Mouse (Mus musculus): Measurements from ENCODE around the gene Trp53bp1. TPM values are rescaled to one million over a fixed set of nuclear protein-coding genes. Genes with fewer than 3 reads are reported as not detected.

The Trp53bp1 gene
- total and polyA plus RNA-seq, 3 experiments = 38.0 to 68.7 (median 55.2) TPM

DNA sequence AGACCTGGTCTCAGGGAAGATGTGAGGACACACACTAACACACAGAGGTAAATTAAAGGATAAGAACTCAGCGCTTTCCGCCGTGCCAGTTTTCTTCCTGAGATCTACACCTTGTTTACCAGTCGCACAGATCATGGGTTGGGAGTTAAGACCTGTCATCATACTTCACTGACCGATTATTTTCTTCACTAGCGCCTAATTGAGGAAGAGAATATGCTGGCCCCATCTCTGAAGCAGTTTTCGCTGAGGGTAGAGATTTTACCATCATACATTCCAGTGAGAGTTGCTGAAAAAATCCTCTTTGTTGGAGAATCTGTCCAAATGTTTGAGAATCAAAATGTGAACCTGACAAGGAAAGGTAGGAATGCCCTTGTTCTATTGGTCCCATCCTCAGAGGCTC, 87.1 kb downstream of the Trp53bp1 start:
- no peak overlapping the region for H3K27ac ChIP-seq (ENCODE audit: insufficient read depth, low read depth)
- no peak for TF ChIP-seq KAT2A (IDR thresholded peaks at IDR 0.05; ENCODE audit: insufficient replicate concordance, low read length)
- no peak for TF ChIP-seq GABPA (IDR thresholded peaks at IDR 0.05; ENCODE audit: insufficient replicate concordance, low read depth, low read length)
- no peak for TF ChIP-seq ELF1 (IDR thresholded peaks at IDR 0.05; ENCODE audit: low read depth, low read length)
- no peak for TF ChIP-seq CHD1 (IDR thresholded peaks at IDR 0.05; ENCODE audit: low read depth, low read length)
- no peak for TF ChIP-seq NRF1 (IDR thresholded peaks at IDR 0.05; ENCODE audit: low read depth, low read length)
- no peak for TF ChIP-seq TBP (conservative IDR thresholded peaks at IDR 0.05; ENCODE audit: low read depth, low read length)
- TF ChIP-seq RAD21 (IDR thresholded peaks at IDR 0.05; ENCODE audit: low read depth, low read length) = no peak
- no peak for TF ChIP-seq TCF12 (IDR thresholded peaks at IDR 0.05; ENCODE audit: low read depth, low read length)
- no peak for TF ChIP-seq MAFK (IDR thresholded peaks at IDR 0.05; ENCODE audit: insufficient replicate concordance, low read length)
- no peak for TF ChIP-seq RCOR1 (conservative IDR thresholded peaks at IDR 0.05; ENCODE audit: low read depth, low read length)
- no peak for TF ChIP-seq CHD2 (IDR thresholded peaks at IDR 0.05; ENCODE audit: low read length)
- no peak for TF ChIP-seq POLR2AphosphoS2 (IDR thresholded peaks at IDR 0.05; ENCODE audit: low read depth, low read length)
- H3K27me3 ChIP-seq (replicated peaks) = no peaks in the 10 kb centered on the region
- in situ Hi-C loops (cut with MboI; ENCODE audit: low pct_ligation_motif_present, low pct_unique_long_range_greater_than_20kb, low sequenced_read_pairs) (no loop called here), dilution Hi-C loops (cut with MboI; ENCODE audit: extremely low pct_ligation_motif_present, extremely low pct_unique_long_range_greater_than_20kb, low sequenced_read_pairs) (no loop called here)
- H3K4me2 ChIP-seq (ENCODE audit: insufficient read depth, low read depth, poor library complexity, severe bottlenecking) = no peak overlapping the region
- H3K9ac ChIP-seq (ENCODE audit: insufficient read depth, low read depth) = no peak overlapping the region
- H3K4me3 ChIP-seq (replicated peaks in 1 of 3; ENCODE audit: low read depth in 2 of 3, low read length in 2 of 3, poor library complexity in 1 of 3) = no peak overlapping the region
- no peaks in the 10 kb centered on the region for H3K9me3 ChIP-seq (replicated peaks; ENCODE audit: low read length)
- H3K4me1 ChIP-seq (ENCODE audit: control insufficient read depth in 1 of 2, insufficient read depth in 2 of 2) = no peaks in the 10 kb centered on the region
- no peak for DNase-seq (ENCODE audit: extremely low read depth)
- H3K36me3 ChIP-seq (replicated peaks in 1 of 2; ENCODE audit: control insufficient read depth in 1 of 2, insufficient read depth in 1 of 2, low read length in 1 of 2) = peaks cover 47 to 79% of the 10 kb centered on the region in 2 experiments
- no peaks in the 10 kb centered on the region for H3K79me2 ChIP-seq (replicated peaks; ENCODE audit: control insufficient read depth, extremely low read depth, insufficient read depth, poor library complexity, severe bottlenecking)

DNA sequence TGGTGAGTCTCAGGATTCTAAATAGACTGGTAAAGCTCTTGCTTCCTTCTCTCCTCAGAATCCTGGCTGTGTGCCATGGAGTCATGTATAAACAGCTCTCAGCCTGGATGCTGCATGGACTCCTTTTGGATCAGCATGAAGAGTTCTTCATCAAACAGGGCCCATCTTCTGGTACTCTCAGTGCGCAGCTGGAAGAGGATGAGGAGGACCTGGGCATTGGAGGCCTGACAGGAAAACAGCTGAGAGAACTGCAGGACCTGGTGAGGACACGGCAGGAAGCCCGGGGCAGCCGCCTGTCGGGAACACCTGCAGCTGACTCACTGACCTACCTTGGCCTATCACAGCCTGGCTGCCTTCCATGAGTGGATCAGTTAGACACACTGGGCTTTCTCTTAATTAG, 87.8 kb downstream of the Trp53bp1 start:
- Histone ChIP-seq H3K4me3 (replicated peaks in 1 of 3; ENCODE audit: low read depth in 2 of 3, low read length in 2 of 3, poor library complexity in 1 of 3) (no peak overlapping the region), H3K27me3 (replicated peaks) (no peaks in the 10 kb centered on the region), H3K36me3 (replicated peaks in 1 of 2; ENCODE audit: control insufficient read depth in 1 of 2, insufficient read depth in 1 of 2, low read length in 1 of 2) (peaks cover 47 to 78% of the 10 kb centered on the region in 2 experiments), H3K27ac (ENCODE audit: insufficient read depth, low read depth) (no peak overlapping the region), H3K4me1 (ENCODE audit: control insufficient read depth in 1 of 2, insufficient read depth in 2 of 2) (no peaks in the 10 kb centered on the region), H3K4me2 (ENCODE audit: insufficient read depth, low read depth, poor library complexity, severe bottlenecking) (no peak overlapping the region), H3K9ac (ENCODE audit: insufficient read depth, low read depth) (no peak overlapping the region), H3K9me3 (replicated peaks; ENCODE audit: low read length) (no peaks in the 10 kb centered on the region), H3K79me2 (replicated peaks; ENCODE audit: control insufficient read depth, extremely low read depth, insufficient read depth, poor library complexity, severe bottlenecking) (no peaks in the 10 kb centered on the region)
- in situ Hi-C loops (cut with MboI; ENCODE audit: low pct_ligation_motif_present, low pct_unique_long_range_greater_than_20kb, low sequenced_read_pairs) = no loop called here
- dilution Hi-C loops (cut with MboI; ENCODE audit: extremely low pct_ligation_motif_present, extremely low pct_unique_long_range_greater_than_20kb, low sequenced_read_pairs) = no loop called here
- no peak for DNase-seq (ENCODE audit: extremely low read depth)
- TF ChIP-seq PAX5 (IDR thresholded peaks at IDR 0.05; ENCODE audit: low read length) (no peak), JUN (IDR thresholded peaks at IDR 0.05; ENCODE audit: insufficient read depth, low read depth, low read length) (no peak), POLR2AphosphoS2 (IDR thresholded peaks at IDR 0.05; ENCODE audit: low read depth, low read length) (no peak)
